Comparison of ENCODE assay signal across 16 mouse cellular contexts in genomic region chr10:117468931-117469572, GRCm38 (mm10).
"Had no signal": no experiment of that assay in that cellular context is flagged by ENCODE, and none has a peak within 500 bp of the region (broad histone marks: within the 10 kb centered on the region; RNA-seq: fewer than 3 reads in every experiment).

No protein-coding gene starts in this region.

- H3K36me3 ChIP-seq: neural tube, embryonic 13.5 days; neural tube, embryonic 15.5 days; stomach, embryonic 15.5 days had no signal

- H3K27me3 ChIP-seq: neural tube, embryonic 13.5 days; neural tube, embryonic 15.5 days; stomach, embryonic 15.5 days had no signal

- H3K27ac ChIP-seq: neural tube, embryonic 13.5 days; neural tube, embryonic 15.5 days; stomach, embryonic 15.5 days; stomach, postnatal 0 days had no signal

- H3K4me1 ChIP-seq: neural tube, embryonic 13.5 days; neural tube, embryonic 15.5 days; stomach, embryonic 15.5 days had no signal

- DNase-seq: retina, postnatal 1 day; right cerebral cortex, adult 18-20 months; right cerebral cortex, postnatal 14 days; right cerebral cortex, postnatal 25 days; right cerebral cortex, postnatal 4 days; spleen, adult 18-20 months; thymus, adult 18-20 months; thymus, adult 2 months; thymus, postnatal 14 days; thymus, postnatal 25 days; thymus, postnatal 36 days; thymus, postnatal 4 days had no signal

- H3K9me3 ChIP-seq: neural tube, embryonic 13.5 days; neural tube, embryonic 15.5 days had no signal

- H3K4me3 ChIP-seq: neural tube, embryonic 13.5 days; neural tube, embryonic 15.5 days; stomach, embryonic 15.5 days had no signal
